Comparison of ENCODE assay signal across 18 mouse cellular contexts in genomic region chr13:98710655-98711054, GRCm38 (mm10). TPM values are rescaled to one million over a fixed set of nuclear protein-coding genes. Genes with fewer than 3 reads are reported as not detected.
"Had no signal": no experiment of that assay in that cellular context is flagged by ENCODE, and none has a peak within 500 bp of the region (broad histone marks: within the 10 kb centered on the region; RNA-seq: fewer than 3 reads in every experiment).

No protein-coding gene starts in this region.

- H3K9me3 ChIP-seq: limb, embryonic 10.5 days; liver, embryonic 12.5 days; liver, embryonic 15.5 days had no signal

- H3K36me3 ChIP-seq: limb, embryonic 10.5 days; limb, embryonic 13.5 days; liver, embryonic 12.5 days; liver, embryonic 15.5 days had no signal

- H3K27me3 ChIP-seq: limb, embryonic 13.5 days; liver, embryonic 12.5 days; liver, embryonic 15.5 days had no signal

- H3K4me2 ChIP-seq: limb, embryonic 13.5 days; liver, embryonic 12.5 days; liver, embryonic 15.5 days; midbrain, embryonic 11.5 days had no signal

- H3K4me3 ChIP-seq: limb, embryonic 10.5 days; limb, embryonic 13.5 days; liver, embryonic 12.5 days; liver, embryonic 15.5 days had no signal

- H3K9ac ChIP-seq: limb, embryonic 13.5 days; liver, embryonic 12.5 days; liver, embryonic 15.5 days had no signal

- DNase-seq: kidney, adult 18-20 months; kidney, adult 9 months; kidney, postnatal 14 days; kidney, postnatal 4 days; midbrain, embryonic 14.5 days; thymus, adult 18-20 months; thymus, postnatal 36 days had no signal

- ATAC-seq: intestine, embryonic 16.5 days; liver, embryonic 12.5 days had no signal

- H3K27ac ChIP-seq: limb, embryonic 10.5 days; limb, embryonic 13.5 days; liver, embryonic 12.5 days; liver, embryonic 15.5 days had no signal

- H3K4me1 ChIP-seq: limb, embryonic 10.5 days; limb, embryonic 13.5 days; liver, embryonic 12.5 days; liver, embryonic 15.5 days had no signal

RNA-seq across cellular contexts. Expression of gene Tmem171, which starts 16.0 kb away (rescaled TPM):
- total RNA-seq: left cerebral cortex, postnatal 25 days; megakaryocyte-erythroid progenitor cell, adult 5-6 weeks; midbrain, postnatal 0 days had no signal
- polyA plus RNA-seq: limb, embryonic 10.5 days; liver, embryonic 12.5 days; midbrain, embryonic 11.5 days; midbrain, embryonic 14.5 days; midbrain, postnatal 0 days; neural tube, embryonic 11.5 days; neural tube, embryonic 14.5 days had no signal
